Comparison of ENCODE assay signal across 8 mouse cellular contexts in genomic region chr6:56714574-56715269, GRCm38 (mm10). TPM values are rescaled to one million over a fixed set of nuclear protein-coding genes. Genes with fewer than 3 reads are reported as not detected.
A peak's percentile ranks its signal among the peaks of the same experiment; 100 is the strongest.
DNase-seq lines count a peak whose midpoint lies in the region; ATAC-seq lines count a peak whose summit lies in the region.

Gene Avl9 (plus strand): TSS chr6:56714899.

- ATAC-seq in inflammation-experienced regulatory T-cells, adult 6 months = peak; percentile 95
- peak; percentile 96 for ATAC-seq in megakaryocyte-erythroid progenitor cell, adult 5-6 weeks (replicated peaks; ENCODE audit: low FRiP score, low TSS enrichment, poor library complexity, severe bottlenecking)

- peak; percentile 99 to 100 for DNase-seq in adrenal gland, adult (ENCODE audit: inconsistent age in 2 of 2, low spot score in 1 of 2)
- peak; percentile 98 for DNase-seq in embryo, embryonic 10.5 days (ENCODE audit: low spot score)
- DNase-seq in gastrocnemius, postnatal 14 days = peak; percentile 97
- peak; percentile 91 to 98 for DNase-seq in left cerebral cortex, postnatal 10 days (ENCODE audit: extremely low spot score in 1 of 2, low spot score in 2 of 2)
- peak; percentile 97 for DNase-seq in right cerebral cortex, postnatal 25 days
- peak; percentile 97 to 98 for DNase-seq in urinary bladder, postnatal 4 days (ENCODE audit: low spot score in 2 of 2)

- intact Hi-C loops in gastrocnemius, postnatal 14 days (cut with DNase I; ENCODE audit: low total_unique reads) = no loop called here
- intact Hi-C loops in left cerebral cortex, postnatal 10 days (cut with DNase I) = no loop called here

RNA-seq across cellular contexts. Expression of gene Avl9, which starts in this region (rescaled TPM):
- 1 to 10 TPM; 3.8 to 4.9 TPM for total RNA-seq in gastrocnemius, postnatal 14 days (2021)
- 10 to 100 TPM; 10.5 to 13.6 (median 10.8) TPM for polyA plus RNA-seq in inflammation-experienced regulatory T-cells, adult 6 months (2017; shearing (Covaris generic))
- total RNA-seq in left cerebral cortex, postnatal 10 days (2021) = 10 to 100 TPM; 34.7 to 37.4 TPM
- 13.3 and 13.7 TPM in 2 replicates for total RNA-seq in megakaryocyte-erythroid progenitor cell, adult 5-6 weeks (2014; fragmentation: Nextera tagmentation)
- 26.6 and 27.0 TPM in 2 replicates for total RNA-seq in megakaryocyte-erythroid progenitor cell, adult 5-6 weeks (2017)

Comparison
In these comparisons a context has a peak if more than half of its experiments do, and no peak if none do; other contexts are left out.
1. Peak in every context shown above with its lines: DNase-seq and ATAC-seq.